Mouse (Mus musculus) myocyte (in vitro differentiated cells): ENCODE results near the gene Spon1. TPM values are rescaled to one million over a fixed set of nuclear protein-coding genes. Genes with fewer than 3 reads are reported as not detected.

ENCODE experiments used
- H3K27me3 ChIP-seq: one replicate; pipeline ENCODE4 v1.6.1; 2011; ENCODE audit not compliant: control insufficient read depth, insufficient read depth, insufficient read length
- H3K36me3 ChIP-seq: one replicate; pipeline ENCODE4 v1.6.1; 2011; ENCODE audit not compliant: control insufficient read depth, insufficient read depth
- H3K4me2 ChIP-seq: one replicate; pipeline ENCODE4 v1.6.1; 2011; ENCODE audit warnings: low read depth, control low read depth
- H3K4me3 ChIP-seq: one replicate; pipeline ENCODE4 v1.5.1; 2011; ENCODE audit warnings: mild to moderate bottlenecking, control low read depth, moderate library complexity
- H3K79me2 ChIP-seq: one replicate; pipeline ENCODE4 v1.6.1; 2011; ENCODE audit not compliant: control insufficient read depth, insufficient read depth
- H3ac ChIP-seq: one replicate; pipeline ENCODE4 v1.6.1; 2011; ENCODE audit not compliant: control insufficient read depth, insufficient read length
- CEBPB ChIP-seq: IDR thresholded peaks from 2 replicates; pipeline ENCODE4 v1.6.1; 2011; ENCODE audit warnings: mild to moderate bottlenecking, moderate library complexity; ENCODE audit not compliant: poor library complexity, insufficient read depth, severe bottlenecking
- E2F4 ChIP-seq: IDR thresholded peaks from one replicate; pipeline ENCODE4 v1.6.1; 2011; ENCODE audit warnings: mild to moderate bottlenecking, control low read depth, moderate library complexity; ENCODE audit not compliant: insufficient read depth
- MAX ChIP-seq: IDR thresholded peaks from one replicate; pipeline ENCODE4 v1.6.1; 2011; ENCODE audit warnings: low read depth, mild to moderate bottlenecking, control low read depth
- MYOD1 ChIP-seq, 3 experiments: IDR thresholded peaks; one replicate each; pipeline ENCODE4 v1.6.1; 2011; ENCODE audit warnings: control low read depth in 2 of 3, low read depth in 2 of 3, mild to moderate bottlenecking in 2 of 3, moderate library complexity in 1 of 3; ENCODE audit not compliant: insufficient read length in 2 of 3, control insufficient read depth in 1 of 3
- MYOG ChIP-seq, 3 experiments: IDR thresholded peaks; one replicate each; pipeline ENCODE4 v1.6.1; 2011; ENCODE audit warnings: control low read depth in 2 of 3, low read depth in 2 of 3, mild to moderate bottlenecking in 2 of 3; ENCODE audit not compliant: insufficient read length in 2 of 3, control insufficient read depth in 1 of 3, insufficient read depth in 1 of 3
- POLR2A ChIP-seq: IDR thresholded peaks from one replicate; pipeline ENCODE4 v1.6.1; 2011; ENCODE audit warnings: low read depth, mild to moderate bottlenecking, control low read depth, moderate library complexity; ENCODE audit not compliant: insufficient read length
- POLR2AphosphoS2 ChIP-seq: IDR thresholded peaks from one replicate; pipeline ENCODE4 v1.6.1; 2011; ENCODE audit warnings: low read depth, control low read depth; ENCODE audit not compliant: insufficient read length
- REST ChIP-seq: IDR thresholded peaks from one replicate; pipeline ENCODE4 v1.6.1; 2011; ENCODE audit warnings: mild to moderate bottlenecking, control low read depth, moderate library complexity; ENCODE audit not compliant: insufficient read depth, insufficient read length
- SRF ChIP-seq: IDR thresholded peaks from one replicate; pipeline ENCODE4 v1.6.1; 2011; ENCODE audit warnings: low read depth; ENCODE audit not compliant: control insufficient read depth, insufficient read length
- TCF12 ChIP-seq: IDR thresholded peaks from one replicate; pipeline ENCODE4 v1.6.1; 2011; ENCODE audit warnings: mild to moderate bottlenecking, control low read depth; ENCODE audit not compliant: poor library complexity, insufficient read depth, severe bottlenecking
- TCF3 ChIP-seq: IDR thresholded peaks from one replicate; pipeline ENCODE4 v1.6.1; 2011; ENCODE audit warnings: low read depth, control low read depth; ENCODE audit not compliant: insufficient read length
- USF1 ChIP-seq: IDR thresholded peaks from one replicate; pipeline ENCODE4 v1.6.1; 2011; ENCODE audit warnings: low read depth, mild to moderate bottlenecking, control low read depth, moderate library complexity
- polyA plus RNA-seq: library from polyadenylated mRNA; unstranded; fragments of >200 nt; fragmentation: generic; extraction: Trizol; gene quantifications from one replicate; pipeline ENCODE4 v1.2.1, GENCODE M21; 2012; ENCODE audit warnings: missing spikeins

The Spon1 gene
- polyA plus RNA-seq, 1 experiment: 0.04 TPM

DNA sequence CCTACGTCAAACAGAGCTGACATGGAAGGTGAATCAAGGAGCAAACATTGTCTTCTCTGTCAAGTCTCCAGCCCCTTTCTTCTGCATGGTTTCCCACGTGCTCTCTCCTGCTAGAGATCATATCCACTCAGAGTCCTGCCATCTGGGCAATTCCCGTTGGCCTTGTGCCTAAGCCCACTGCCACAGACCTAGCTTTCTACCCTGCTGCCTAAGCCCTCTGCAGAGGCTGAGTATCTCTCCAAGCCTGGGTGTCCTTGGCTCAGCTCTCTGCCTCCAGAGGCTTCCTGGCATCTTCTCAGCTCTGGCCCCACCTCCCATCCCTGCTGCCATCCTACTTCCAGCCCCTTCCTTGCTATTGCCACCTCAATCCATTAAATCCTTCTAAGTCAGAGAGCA lies 195.7 kb downstream of the Spon1 start:
- no peak overlapping the region for H3ac ChIP-seq
- TF ChIP-seq POLR2A (no peak), POLR2AphosphoS2 (no peak), MYOG (IDR thresholded peaks at IDR 0.05; ENCODE audit: control insufficient read depth in 1 of 3, insufficient read depth in 1 of 3, insufficient read length in 2 of 3, low read depth in 2 of 3) (no peak), MAX (no peak), TCF12 (no peak)
- H3K27me3 ChIP-seq: peaks cover 12% of the 10 kb centered on the region
- no peaks in the 10 kb centered on the region for H3K36me3 ChIP-seq
- H3K4me2 ChIP-seq: no peak overlapping the region
- H3K79me2 ChIP-seq: no peaks in the 10 kb centered on the region
- no peak overlapping the region for H3K4me3 ChIP-seq

DNA sequence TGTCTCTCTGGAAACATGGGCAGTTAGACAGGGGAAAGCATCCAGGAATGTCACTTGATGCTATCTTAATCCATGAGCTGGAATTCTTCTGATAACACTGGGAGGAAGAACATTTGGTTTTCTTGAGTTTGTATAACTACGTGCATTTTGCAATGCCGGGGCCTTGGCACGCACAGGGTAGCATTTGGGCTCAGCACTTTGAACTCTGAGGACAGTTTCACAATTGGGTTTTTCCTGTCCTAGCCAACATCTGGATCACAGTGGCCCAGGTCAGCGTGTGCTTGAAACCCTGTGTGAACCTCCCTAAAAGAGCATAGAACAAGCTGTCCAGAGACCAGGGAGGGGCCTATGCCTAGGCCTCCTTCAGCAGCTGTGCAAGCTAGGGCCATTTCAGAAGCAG lies 196.3 kb downstream of the Spon1 start:
- Histone ChIP-seq H3K4me2 (no peak overlapping the region), H3K4me3 (no peak overlapping the region), H3K36me3 (no peaks in the 10 kb centered on the region), H3K27me3 (peaks cover 12% of the 10 kb centered on the region), H3K79me2 (no peaks in the 10 kb centered on the region), H3ac (no peak overlapping the region)
- TF ChIP-seq POLR2A: no peak
- no peak for TF ChIP-seq TCF12
- TF ChIP-seq REST: no peak
- no peak for TF ChIP-seq CEBPB
- no peak for TF ChIP-seq MYOD1 (IDR thresholded peaks at IDR 0.05; ENCODE audit: control insufficient read depth in 1 of 3, insufficient read length in 2 of 3, low read depth in 2 of 3)
- no peak for TF ChIP-seq TCF3
- no peak for TF ChIP-seq USF1
- no peak for TF ChIP-seq MAX
- TF ChIP-seq E2F4: no peak
- no peak for TF ChIP-seq POLR2AphosphoS2
- no peak for TF ChIP-seq MYOG (IDR thresholded peaks at IDR 0.05; ENCODE audit: control insufficient read depth in 1 of 3, insufficient read depth in 1 of 3, insufficient read length in 2 of 3, low read depth in 2 of 3)
- no peak for TF ChIP-seq SRF

DNA sequence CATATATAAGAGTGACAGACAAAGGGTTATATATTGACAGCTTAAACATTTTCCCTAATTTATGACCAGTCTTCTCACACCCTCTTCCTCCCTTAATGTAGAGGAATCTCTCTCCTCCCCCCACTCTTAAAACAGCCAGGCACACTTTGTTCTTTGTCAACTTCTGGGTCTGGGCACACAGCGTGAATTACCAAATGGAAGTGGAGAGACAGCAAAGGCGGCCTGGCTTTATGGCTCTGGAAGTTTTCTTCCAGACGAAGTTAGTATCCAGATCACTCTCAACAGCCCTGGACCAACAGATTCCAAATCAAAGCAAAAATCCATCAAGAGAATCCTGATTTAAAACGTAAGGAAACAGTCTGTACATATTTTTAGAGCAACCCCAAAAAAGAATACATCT lies 198.0 kb downstream of the Spon1 start:
- H3K36me3 ChIP-seq: no peaks in the 10 kb centered on the region
- no peak overlapping the region for H3ac ChIP-seq
- H3K79me2 ChIP-seq: no peaks in the 10 kb centered on the region
- TF ChIP-seq MYOG (IDR thresholded peaks at IDR 0.05; ENCODE audit: control insufficient read depth in 1 of 3, insufficient read depth in 1 of 3, insufficient read length in 2 of 3, low read depth in 2 of 3) (no peak), CEBPB (no peak), POLR2AphosphoS2 (no peak), SRF (no peak), USF1 (no peak), POLR2A (no peak), TCF3 (no peak), MAX (no peak), REST (no peak), E2F4 (no peak), MYOD1 (IDR thresholded peaks at IDR 0.05; ENCODE audit: control insufficient read depth in 1 of 3, insufficient read length in 2 of 3, low read depth in 2 of 3) (no peak), TCF12 (no peak)
- peaks cover 18% of the 10 kb centered on the region for H3K27me3 ChIP-seq
- no peak overlapping the region for H3K4me2 ChIP-seq
- H3K4me3 ChIP-seq: no peak overlapping the region

GRCm38 (mm10) chr7:113965625-113966024 lies 199.8 kb downstream of the Spon1 start:
- Histone ChIP-seq H3K4me3 (no peak overlapping the region), H3K4me2 (peak overlapping the region; percentile 30), H3K27me3 (peaks cover 18% of the 10 kb centered on the region), H3ac (no peak overlapping the region), H3K36me3 (no peaks in the 10 kb centered on the region), H3K79me2 (no peaks in the 10 kb centered on the region)
- TF ChIP-seq CEBPB (no peak), USF1 (no peak), E2F4 (no peak), REST (no peak), POLR2AphosphoS2 (no peak), MYOG (IDR thresholded peaks at IDR 0.05; ENCODE audit: control insufficient read depth in 1 of 3, insufficient read depth in 1 of 3, insufficient read length in 2 of 3, low read depth in 2 of 3) (no peak), MAX (no peak), TCF3 (no peak)

GRCm38 (mm10) chr7:113969182-113969581 lies 203.4 kb downstream of the Spon1 start:
- TF ChIP-seq CEBPB (no peak), TCF12 (no peak), SRF (no peak)
- H3K79me2 ChIP-seq: no peaks in the 10 kb centered on the region

More at GRCm38 (mm10) chr7:113969182-113969581, 203.4 kb downstream of the Spon1 start:
- Histone ChIP-seq H3K36me3 (no peaks in the 10 kb centered on the region), H3K4me2 (no peak overlapping the region), H3K27me3 (peaks cover 6% of the 10 kb centered on the region), H3K4me3 (no peak overlapping the region), H3ac (no peak overlapping the region)
